Mouse (Mus musculus): ENCODE data around the gene BC035947. TPM values are rescaled to one million over a fixed set of nuclear protein-coding genes. Genes with fewer than 3 reads are reported as not detected.

Gene BC035947
- polyA plus RNA-seq, 1 experiment from 2014 or later: 0.19 TPM

DNA sequence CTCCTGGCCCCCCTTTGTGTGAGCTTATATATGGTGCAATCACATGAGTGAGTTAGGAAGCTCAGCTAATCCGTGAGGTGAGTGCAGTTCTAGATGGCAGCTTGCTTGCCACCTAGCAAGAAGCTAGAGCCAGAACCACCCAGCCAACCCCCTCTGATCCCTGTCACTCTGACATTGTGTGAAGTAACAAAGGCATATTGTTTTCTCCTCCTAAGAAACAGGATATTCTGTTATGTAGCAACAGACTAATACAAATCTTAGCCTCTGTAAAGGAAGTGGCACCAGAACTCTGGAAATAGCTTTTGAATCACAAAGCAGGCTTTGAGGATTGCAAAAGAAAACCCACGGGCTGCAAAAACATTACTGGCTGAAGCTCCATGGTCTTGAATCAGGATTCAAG is 27.6 kb downstream of the BC035947 start:
- Histone ChIP-seq H3K4me3 (no peak overlapping the region), H3K27ac (no peak overlapping the region), H3K36me3 (peaks cover 23% of the 10 kb centered on the region), H3K27me3 (ENCODE audit: low read depth, poor library complexity, severe bottlenecking) (no peaks in the 10 kb centered on the region), H3K4me1 (peaks cover 13% of the 10 kb centered on the region), H3K9me3 (replicated peaks) (no peaks in the 10 kb centered on the region)
- no peak for DNase-seq (ENCODE audit: low spot score)
- WGBS: 83% methylated on average over 2 of the region's 2 CpGs

DNA sequence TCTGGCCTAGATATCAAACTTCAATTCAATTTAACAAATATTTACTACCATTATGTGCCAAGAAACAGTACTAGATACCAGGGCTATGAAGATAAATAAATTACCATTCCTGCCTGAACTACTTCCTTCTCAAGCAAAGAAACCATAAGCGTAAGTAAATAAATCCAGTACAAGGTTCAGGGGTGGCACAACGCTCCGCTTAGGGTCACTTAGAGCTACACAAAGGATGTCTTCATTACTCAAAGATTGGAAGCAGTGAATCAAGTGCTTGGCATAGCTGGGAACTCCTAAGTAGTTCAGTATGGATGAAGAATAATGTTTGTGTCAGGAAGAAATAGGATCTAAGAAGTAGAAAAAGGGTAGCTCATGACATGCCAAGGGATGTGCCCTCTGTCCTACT is 28.5 kb downstream of the BC035947 start:
- 99% methylated on average over 3 of the region's 3 CpGs for WGBS
- Histone ChIP-seq H3K27ac (no peak overlapping the region), H3K4me3 (no peak overlapping the region), H3K4me1 (peaks cover 12% of the 10 kb centered on the region), H3K9me3 (replicated peaks) (no peaks in the 10 kb centered on the region), H3K27me3 (ENCODE audit: low read depth, poor library complexity, severe bottlenecking) (no peaks in the 10 kb centered on the region), H3K36me3 (peaks cover 28% of the 10 kb centered on the region)
- DNase-seq (ENCODE audit: low spot score): no peak

DNA sequence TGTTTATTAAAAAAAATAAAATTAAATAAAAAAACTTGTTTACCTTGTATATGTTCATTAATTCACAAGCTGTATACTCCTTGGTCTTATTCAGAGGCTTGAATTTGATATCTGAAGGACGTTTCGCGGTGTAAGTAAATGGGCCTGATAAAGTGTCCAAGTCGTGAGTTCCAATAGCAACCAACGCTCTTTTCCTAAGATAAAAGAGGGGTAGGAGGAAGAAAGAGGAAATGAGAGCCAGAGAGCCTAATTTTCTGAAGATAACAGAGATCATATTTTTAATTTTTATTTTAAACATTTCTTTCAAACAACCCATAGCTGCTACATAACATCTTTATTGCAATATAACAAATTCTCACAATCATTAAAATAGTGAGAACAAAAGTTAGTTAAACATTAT is 39.5 kb downstream of the BC035947 start:
- Histone ChIP-seq H3K9me3 (replicated peaks) (no peaks in the 10 kb centered on the region), H3K27ac (no peak overlapping the region), H3K4me3 (no peak overlapping the region), H3K27me3 (ENCODE audit: low read depth, poor library complexity, severe bottlenecking) (no peaks in the 10 kb centered on the region), H3K4me1 (no peaks in the 10 kb centered on the region), H3K36me3 (peaks cover 74% of the 10 kb centered on the region)
- WGBS: 97% methylated on average over 5 of the region's 5 CpGs
- no peak for DNase-seq (ENCODE audit: low spot score)

DNA sequence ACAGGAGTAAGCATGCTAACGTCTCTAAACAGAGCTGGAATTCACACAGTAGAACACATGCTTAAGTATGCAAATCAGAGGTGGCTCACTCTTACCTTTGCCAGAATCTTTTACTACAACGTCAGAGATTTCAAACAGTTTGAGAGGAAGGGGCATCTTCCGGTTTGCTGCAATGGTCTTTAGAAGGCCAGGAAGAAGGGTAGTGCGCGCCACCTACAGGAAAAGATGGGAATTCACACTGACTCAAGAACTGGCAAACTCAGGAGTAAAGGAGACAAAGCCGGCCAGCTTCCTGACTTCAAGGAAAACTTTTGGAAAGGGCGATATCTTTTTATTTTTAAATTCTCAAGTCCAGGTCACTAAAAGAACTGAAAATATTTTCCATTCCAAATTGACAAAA is 57.3 kb downstream of the BC035947 start:
- H3K36me3 ChIP-seq: peaks cover 86% of the 10 kb centered on the region
- 46% methylated on average over 7 of the region's 7 CpGs for WGBS
- H3K9me3 ChIP-seq (replicated peaks): no peaks in the 10 kb centered on the region
- no peaks in the 10 kb centered on the region for H3K4me1 ChIP-seq
- H3K27me3 ChIP-seq (ENCODE audit: low read depth, poor library complexity, severe bottlenecking): no peaks in the 10 kb centered on the region
- DNase-seq (ENCODE audit: low spot score): peak; percentile 51
- no peak overlapping the region for H3K27ac ChIP-seq
- no peak overlapping the region for H3K4me3 ChIP-seq

DNA sequence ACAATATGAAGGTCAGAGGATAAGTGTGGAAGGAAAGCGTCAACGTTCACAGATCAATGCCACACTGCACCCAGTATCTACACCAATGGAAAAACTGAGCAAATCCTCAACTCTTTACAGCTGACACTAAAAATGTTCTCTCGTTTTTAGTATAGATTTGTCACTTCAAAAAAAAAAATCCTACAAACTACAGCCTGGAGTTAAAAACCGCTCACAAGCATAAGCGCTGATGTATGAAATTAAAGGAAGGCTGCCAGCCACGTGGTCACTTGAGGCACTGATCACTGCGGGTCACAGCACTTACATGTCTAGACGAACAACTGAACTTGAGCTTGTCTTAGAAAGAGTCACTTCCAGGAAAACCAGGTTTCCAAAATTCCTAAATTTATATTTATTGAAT is 58.1 kb downstream of the BC035947 start:
- H3K36me3 ChIP-seq: peaks cover 80% of the 10 kb centered on the region
- 95% methylated on average over 8 of the region's 8 CpGs for WGBS
- H3K4me3 ChIP-seq: no peak overlapping the region
- H3K4me1 ChIP-seq: no peaks in the 10 kb centered on the region
- DNase-seq (ENCODE audit: low spot score): no peak
- H3K27me3 ChIP-seq (ENCODE audit: low read depth, poor library complexity, severe bottlenecking): no peaks in the 10 kb centered on the region
- no peaks in the 10 kb centered on the region for H3K9me3 ChIP-seq (replicated peaks)
- H3K27ac ChIP-seq: no peak overlapping the region

DNA sequence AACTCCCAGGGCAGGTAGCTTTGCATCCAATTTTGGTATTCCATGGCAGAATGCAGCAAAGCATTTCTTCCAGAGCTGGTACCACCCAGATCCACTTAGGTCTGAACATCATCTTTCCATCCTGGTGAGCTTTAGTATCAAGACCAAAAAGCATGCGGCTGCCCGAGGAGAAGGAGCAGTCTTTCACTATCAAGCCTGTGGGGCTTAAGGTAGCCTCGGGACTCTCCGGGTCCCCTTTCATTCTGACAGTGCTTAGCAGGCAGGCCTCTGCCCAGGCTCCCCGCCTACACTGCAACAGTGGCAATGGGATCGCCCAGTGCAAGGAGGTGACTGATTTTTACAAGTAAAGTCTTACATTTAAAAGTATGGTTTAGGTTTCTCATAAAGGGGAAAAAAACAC is 59.4 kb downstream of the BC035947 start:
- Histone ChIP-seq H3K27me3 (ENCODE audit: low read depth, poor library complexity, severe bottlenecking) (no peaks in the 10 kb centered on the region), H3K4me3 (no peak overlapping the region), H3K9me3 (replicated peaks) (no peaks in the 10 kb centered on the region), H3K27ac (no peak overlapping the region), H3K4me1 (no peaks in the 10 kb centered on the region), H3K36me3 (peaks cover 79% of the 10 kb centered on the region)
- DNase-seq (ENCODE audit: low spot score): no peak
- WGBS: 95% methylated on average over 6 of the region's 6 CpGs

DNA sequence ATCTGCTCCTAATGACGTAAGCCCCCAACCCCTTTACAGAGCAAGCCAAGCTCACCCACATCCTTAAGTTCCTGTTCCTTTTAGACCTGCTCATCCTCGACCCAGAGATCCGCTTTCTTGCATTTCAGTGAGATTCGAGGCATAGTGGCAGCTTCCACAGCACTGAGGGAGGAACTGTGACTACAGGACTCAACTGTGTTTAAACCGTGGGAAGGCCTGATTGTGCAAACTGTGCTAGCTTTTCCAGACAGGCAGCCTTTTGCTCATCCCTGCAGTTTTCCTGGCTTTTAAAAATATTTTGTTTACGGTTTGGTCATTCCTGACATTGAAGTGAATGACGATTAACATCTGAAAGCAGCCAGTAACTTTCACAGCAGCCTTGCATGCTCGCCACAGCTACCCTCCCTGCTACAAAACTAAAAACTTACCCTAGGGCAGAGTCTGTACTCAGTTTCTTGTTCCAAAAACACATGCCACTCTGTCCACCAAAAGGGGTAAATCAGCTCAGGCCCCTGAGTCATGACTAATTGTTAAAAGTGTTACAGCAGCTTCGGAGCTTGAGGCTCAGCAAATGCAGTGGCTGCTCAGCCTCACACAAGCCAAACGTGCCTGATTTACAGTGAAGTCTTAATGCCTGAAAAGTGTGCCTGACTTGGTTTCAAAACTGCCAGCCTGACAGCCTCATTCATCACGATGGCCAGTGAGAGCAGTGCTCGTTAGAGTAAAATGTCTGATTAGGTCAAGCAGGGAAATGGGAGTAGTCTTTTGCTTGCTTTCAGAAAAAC is 60.7 kb downstream of the BC035947 start:
- 78% methylated on average over 12 of the region's 12 CpGs for WGBS
- Histone ChIP-seq H3K36me3 (peaks cover 70% of the 10 kb centered on the region), H3K4me3 (no peak overlapping the region), H3K27ac (no peak overlapping the region), H3K9me3 (replicated peaks) (no peaks in the 10 kb centered on the region), H3K27me3 (ENCODE audit: low read depth, poor library complexity, severe bottlenecking) (no peaks in the 10 kb centered on the region), H3K4me1 (no peaks in the 10 kb centered on the region)
- DNase-seq (ENCODE audit: low spot score): no peak

DNA sequence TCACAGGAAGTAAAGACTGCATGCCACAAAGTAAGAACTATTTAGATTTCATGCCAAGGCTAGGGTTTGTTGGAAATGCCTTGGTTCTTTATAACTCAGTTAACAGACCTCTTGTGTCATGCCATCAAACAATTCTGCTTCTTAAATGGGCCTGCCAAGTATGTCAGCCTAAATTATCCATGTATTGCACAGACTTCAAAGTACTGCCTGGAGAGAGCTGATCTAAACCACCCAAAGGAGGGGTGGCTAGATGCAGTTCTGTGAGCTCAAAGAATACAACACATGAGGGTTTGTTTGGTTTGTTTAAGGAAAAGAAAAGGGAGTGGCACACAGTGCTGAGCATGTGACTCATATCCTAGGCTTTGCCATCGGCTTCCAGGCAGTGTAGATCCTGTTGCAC is 63.9 kb downstream of the BC035947 start:
- WGBS: 76% methylated on average over 1 of the region's 1 CpGs
- no peak overlapping the region for H3K27ac ChIP-seq
- H3K36me3 ChIP-seq: peaks cover 71% of the 10 kb centered on the region
- no peaks in the 10 kb centered on the region for H3K27me3 ChIP-seq (ENCODE audit: low read depth, poor library complexity, severe bottlenecking)
- H3K4me3 ChIP-seq: no peak overlapping the region
- peaks cover 8% of the 10 kb centered on the region for H3K4me1 ChIP-seq
- H3K9me3 ChIP-seq (replicated peaks): no peaks in the 10 kb centered on the region
- DNase-seq (ENCODE audit: low spot score): no peak

Other genes starting within 250 kb of the BC035947 start
- 0.59 and 0.78 TPM in 2 replicates for gene Sgpp2, start 201.8 kb downstream of the BC035947 start, polyA plus RNA-seq (2016; fragmentation: Nextera tagmentation; extraction: Ambion mirVana)
- 154 and 155 TPM in 2 replicates for gene Farsb, start 23.3 kb downstream of the BC035947 start, polyA plus RNA-seq (2016; fragmentation: Nextera tagmentation; extraction: Ambion mirVana)
- 0.19 and 0.34 TPM in 2 replicates for gene Mogat1, start 1.2 kb downstream of the BC035947 start, polyA plus RNA-seq (2016; fragmentation: Nextera tagmentation; extraction: Ambion mirVana)
- gene Acsl3, start 145.7 kb upstream of the BC035947 start, polyA plus RNA-seq (2016; fragmentation: Nextera tagmentation; extraction: Ambion mirVana): 62.2 and 82.4 TPM in 2 replicates
- gene Utp14b, start 145.9 kb upstream of the BC035947 start, polyA plus RNA-seq (2016; fragmentation: Nextera tagmentation; extraction: Ambion mirVana): 4.1 and 4.8 TPM in 2 replicates

All from limb, embryonic 10.5 days (tissue).